Mouse (Mus musculus) CH12.LX (cell line): ENCODE data around the gene Fxyd3. TPM values are rescaled to one million over a fixed set of nuclear protein-coding genes. Genes with fewer than 3 reads are reported as not detected.

Experiments
- DNase-seq: peaks from one replicate; pipeline ENCODE4 v3.0.0-alpha.2; 2013; ENCODE audit errors: extremely low read depth
- H3K27ac ChIP-seq: 2 replicates; pipeline ENCODE4 v1.5.1; 2012; ENCODE audit warnings: low read depth, mild to moderate bottlenecking, control low read depth, moderate library complexity; ENCODE audit not compliant: insufficient read depth
- H3K27me3 ChIP-seq: replicated peaks from 2 replicates; pipeline ENCODE3; 2012; ENCODE audit warnings: inconsistent platforms
- H3K36me3 ChIP-seq, 2 experiments: replicated peaks in 1 of 2; 2 replicates each; pipeline versions ENCODE3 to v1.6.1; 2012; ENCODE audit warnings: inconsistent platforms in 1 of 2, low read length in 1 of 2, mild to moderate bottlenecking in 1 of 2, mixed read lengths in 1 of 2, moderate library complexity in 1 of 2; ENCODE audit not compliant: control insufficient read depth in 1 of 2, insufficient read depth in 1 of 2
- H3K4me1 ChIP-seq, 2 experiments: 2 replicates each; pipeline ENCODE4 v1.6.1; 2012; ENCODE audit warnings: inconsistent platforms in 1 of 2, moderate library complexity in 1 of 2; ENCODE audit not compliant: insufficient read depth in 2 of 2, control insufficient read depth in 1 of 2
- H3K4me2 ChIP-seq: 2 replicates; pipeline ENCODE4 v1.6.1; 2012; ENCODE audit warnings: low read depth, mild to moderate bottlenecking, control low read depth; ENCODE audit not compliant: poor library complexity, insufficient read depth, severe bottlenecking
- H3K4me3 ChIP-seq, 3 experiments: fragments of 150-350 bp in 1 of 3; sonication (generic) in 1 of 3; replicated peaks in 1 of 3; 2 replicates each; pipeline versions ENCODE3 to v1.5.1; 2011 to 2012; ENCODE audit warnings: low read depth in 2 of 3, low read length in 2 of 3, mild to moderate bottlenecking in 2 of 3, moderate library complexity in 2 of 3, control low read depth in 1 of 3, improper control_type of control experiment in 1 of 3, inconsistent platforms in 1 of 3, mixed read lengths in 1 of 3; ENCODE audit not compliant: poor library complexity in 1 of 3
- H3K79me2 ChIP-seq: replicated peaks from 2 replicates; pipeline ENCODE4 v1.6.1; 2012; ENCODE audit warnings: mild to moderate bottlenecking, moderate library complexity; ENCODE audit not compliant: control insufficient read depth, poor library complexity, insufficient read depth, severe bottlenecking; ENCODE audit errors: extremely low read depth
- H3K9ac ChIP-seq: 2 replicates; pipeline ENCODE4 v1.6.1; 2012; ENCODE audit warnings: low read depth, mild to moderate bottlenecking, control low read depth, moderate library complexity; ENCODE audit not compliant: insufficient read depth
- H3K9me3 ChIP-seq: replicated peaks from 2 replicates; pipeline ENCODE3; 2012; ENCODE audit warnings: low read length, inconsistent platforms, mixed read lengths
- CHD1 ChIP-seq: IDR thresholded peaks from 2 replicates; pipeline ENCODE4 v1.6.1; 2012; ENCODE audit warnings: low read depth, low read length, improper control_type of control experiment, inconsistent platforms
- CHD2 ChIP-seq: IDR thresholded peaks from 2 replicates; pipeline ENCODE4 v1.6.1; 2011; ENCODE audit warnings: low read length, improper control_type of control experiment
- CTCF ChIP-seq, 2 experiments: IDR thresholded peaks in 1 of 2; conservative IDR thresholded peaks in 1 of 2; 2 replicates each; pipeline ENCODE4 v1.5.1; 2011 to 2012; ENCODE audit warnings: low read depth in 2 of 2, low read length in 2 of 2, improper control_type of control experiment in 1 of 2, inconsistent platforms in 1 of 2, mild to moderate bottlenecking in 1 of 2, moderate library complexity in 1 of 2
- ELF1 ChIP-seq: IDR thresholded peaks from 2 replicates; pipeline ENCODE4 v1.6.1; 2014; ENCODE audit warnings: low read depth, mild to moderate bottlenecking, inconsistent platforms, low read length, improper control_type of control experiment
- EP300 ChIP-seq: IDR thresholded peaks from 2 replicates; pipeline ENCODE4 v1.6.1; 2011; ENCODE audit warnings: low read length, improper control_type of control experiment
- HCFC1 ChIP-seq: IDR thresholded peaks from 2 replicates; pipeline ENCODE4 v1.6.1; 2012; ENCODE audit warnings: low read depth, mild to moderate bottlenecking, inconsistent platforms, low read length, improper control_type of control experiment
- JUN ChIP-seq: IDR thresholded peaks from 2 replicates; pipeline ENCODE4 v1.6.1; 2011; ENCODE audit warnings: low read depth, mild to moderate bottlenecking, low read length, improper control_type of control experiment, moderate library complexity; ENCODE audit not compliant: insufficient read depth
- KAT2A ChIP-seq: IDR thresholded peaks from 2 replicates; pipeline ENCODE4 v1.6.1; 2012; ENCODE audit warnings: low read length, improper control_type of control experiment, inconsistent platforms; ENCODE audit not compliant: insufficient replicate concordance
- MAFK ChIP-seq: IDR thresholded peaks from 2 replicates; pipeline ENCODE4 v1.6.1; 2011; ENCODE audit warnings: low read length, improper control_type of control experiment; ENCODE audit not compliant: insufficient replicate concordance
- MAX ChIP-seq: IDR thresholded peaks from 2 replicates; pipeline ENCODE4 v1.6.1; 2011; ENCODE audit warnings: low read length, improper control_type of control experiment
- MAZ ChIP-seq: IDR thresholded peaks from 2 replicates; pipeline ENCODE4 v1.6.1; 2012; ENCODE audit warnings: low read depth, mild to moderate bottlenecking, inconsistent platforms, low read length, improper control_type of control experiment, moderate library complexity
- MEF2A ChIP-seq: IDR thresholded peaks from 2 replicates; pipeline ENCODE4 v1.6.1; 2014; ENCODE audit warnings: low read depth, mild to moderate bottlenecking, inconsistent platforms, low read length, improper control_type of control experiment, borderline replicate concordance
- MXI1 ChIP-seq: IDR thresholded peaks from 2 replicates; pipeline ENCODE4 v1.6.1; 2011; ENCODE audit warnings: mild to moderate bottlenecking, low read depth, low read length, improper control_type of control experiment
- MYC ChIP-seq: IDR thresholded peaks from 2 replicates; pipeline ENCODE4 v1.6.1; 2011; ENCODE audit warnings: low read depth, mild to moderate bottlenecking, improper control_type of control experiment, low read length
- POLR2AphosphoS2 ChIP-seq: IDR thresholded peaks from 2 replicates; pipeline ENCODE4 v1.6.1; 2011; ENCODE audit warnings: low read depth, low read length, improper control_type of control experiment
- RAD21 ChIP-seq: IDR thresholded peaks from 2 replicates; pipeline ENCODE4 v1.6.1; 2011; ENCODE audit warnings: low read depth, mild to moderate bottlenecking, low read length, improper control_type of control experiment, moderate library complexity
- RCOR1 ChIP-seq: conservative IDR thresholded peaks from 2 replicates; pipeline ENCODE4 v1.6.1; 2012; ENCODE audit warnings: low read depth, mild to moderate bottlenecking, inconsistent platforms, low read length, improper control_type of control experiment
- SIN3A ChIP-seq: IDR thresholded peaks from 2 replicates; pipeline ENCODE4 v1.6.1; 2012; ENCODE audit warnings: low read length, improper control_type of control experiment, inconsistent platforms
- SMC3 ChIP-seq: IDR thresholded peaks from 2 replicates; pipeline ENCODE4 v1.6.1; 2011; ENCODE audit warnings: low read depth, low read length, improper control_type of control experiment
- TCF12 ChIP-seq: IDR thresholded peaks from 2 replicates; pipeline ENCODE4 v1.6.1; 2014; ENCODE audit warnings: low read depth, mild to moderate bottlenecking, inconsistent platforms, low read length, improper control_type of control experiment
- UBTF ChIP-seq: IDR thresholded peaks from 2 replicates; pipeline ENCODE4 v1.6.1; 2012; ENCODE audit warnings: low read depth, mild to moderate bottlenecking, inconsistent platforms, low read length, improper control_type of control experiment, moderate library complexity
- USF1 ChIP-seq: IDR thresholded peaks from 2 replicates; pipeline ENCODE4 v1.6.1; 2014; ENCODE audit warnings: low read depth, mild to moderate bottlenecking, inconsistent platforms, low read length, improper control_type of control experiment
- USF2 ChIP-seq: conservative IDR thresholded peaks from 2 replicates; pipeline ENCODE4 v1.6.1; 2011; ENCODE audit warnings: low read depth, low read length, improper control_type of control experiment
- ZC3H11A ChIP-seq: IDR thresholded peaks from 2 replicates; pipeline ENCODE4 v1.6.1; 2012; ENCODE audit warnings: low read depth, mild to moderate bottlenecking, inconsistent platforms, low read length, improper control_type of control experiment
- ZKSCAN1 ChIP-seq: IDR thresholded peaks from 2 replicates; pipeline ENCODE4 v1.6.1; 2012; ENCODE audit warnings: low read depth, inconsistent platforms, low read length, improper control_type of control experiment, borderline replicate concordance
- dilution Hi-C: fragments of 300-500 bp; cut with MboI; formaldehyde crosslinking; loops from 2 replicates; pipeline ENCODE4 v1.14.3; 2020; ENCODE audit warnings: low sequenced_read_pairs; ENCODE audit not compliant: extremely low pct_unique_long_range_greater_than_20kb, extremely low pct_ligation_motif_present
- in situ Hi-C: fragments of 300-500 bp; cut with MboI; formaldehyde crosslinking; loops from 3 replicates; pipeline ENCODE4 v1.14.3; 2019; ENCODE audit warnings: low sequenced_read_pairs, low pct_ligation_motif_present, low pct_unique_long_range_greater_than_20kb, mixed read lengths
- polyA plus RNA-seq: library from polyadenylated mRNA; unstranded; fragments of >175 nt; gene quantifications from 2 replicates; pipeline ENCODE4 v1.2.1, GENCODE M21; 2012; ENCODE audit warnings: low read depth; ENCODE audit not compliant: insufficient read length
- total RNA-seq, 2 experiments: library from RNA; depleted of rRNA; stranded (reverse); fragments of 300-350 nt in 1 of 2; fragments of >200 nt in 1 of 2; gene quantifications; 2 replicates each; pipeline ENCODE4 v1.2.3; 2012 to 2014

Gene Fxyd3
- total and polyA plus RNA-seq, 3 experiments, result not detected

DNA sequence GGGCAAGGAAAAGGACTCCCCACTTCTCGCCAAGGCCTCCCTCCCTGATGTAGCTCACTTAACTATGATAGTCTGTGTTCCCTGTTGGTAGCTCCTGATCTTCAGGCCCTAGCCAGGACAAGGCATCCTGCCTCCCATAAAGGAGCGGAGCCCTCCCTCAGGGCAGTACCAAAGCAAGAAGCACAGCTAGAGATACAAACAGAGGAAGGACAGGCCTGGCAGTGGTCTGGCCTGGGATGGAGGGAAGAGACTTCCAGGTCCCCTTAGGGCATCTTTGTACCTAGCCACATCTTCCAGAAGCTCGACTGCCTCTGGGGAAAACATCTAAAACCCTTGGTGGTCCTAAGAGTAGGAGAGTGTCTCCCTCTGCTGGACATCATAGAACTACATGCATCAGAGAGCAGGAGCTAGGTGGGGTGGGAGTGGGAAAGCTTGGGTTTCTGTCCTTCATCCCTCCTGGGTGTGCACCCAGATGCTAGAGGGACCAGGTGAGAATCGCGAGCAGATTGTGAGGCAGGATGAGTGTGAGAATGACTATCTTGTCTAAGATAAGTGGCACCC, 1.5 kb upstream of the Fxyd3 start:
- peak; percentile 59 for DNase-seq
- Histone ChIP-seq H3K4me3 (no peak overlapping the region), H3K9ac (no peak overlapping the region), H3K27ac (no peak overlapping the region), H3K4me1 (peaks cover 0 to 4% of the 10 kb centered on the region in 2 experiments; a peak in 1 of 4 replicates), H3K9me3 (peaks cover 6% of the 10 kb centered on the region), H3K36me3 (no peaks in the 10 kb centered on the region), H3K27me3 (peaks cover 22% of the 10 kb centered on the region), H3K4me2 (no peak overlapping the region), H3K79me2 (no peaks in the 10 kb centered on the region)
- TF ChIP-seq KAT2A (no peak), CHD2 (no peak), SMC3 (peak; percentile 61), MEF2A (no peak), USF2 (no peak), TCF12 (no peak), MAFK (no peak), HCFC1 (no peak), JUN (no peak), MXI1 (no peak), ZC3H11A (no peak), RCOR1 (no peak), EP300 (no peak), SIN3A (no peak), RAD21 (peak; percentile 79), MYC (no peak), USF1 (no peak), CTCF (conservative IDR thresholded peaks at IDR 0.05 in 1 of 2, IDR thresholded peaks at IDR 0.05 in 1 of 2; ENCODE audit: low read depth in 2 of 2, low read length in 2 of 2) (peak; percentile 62 to 79), UBTF (no peak), POLR2AphosphoS2 (no peak), ZKSCAN1 (no peak), MAZ (no peak), CHD1 (no peak), MAX (no peak), ELF1 (no peak)
- in situ Hi-C loops (no loop called here), dilution Hi-C loops (no loop called here)
